Mouse (Mus musculus) right cerebral cortex, postnatal 25 days (tissue): Measurements from ENCODE around the gene Mob3c.

ENCODE experiments used
- DNase-seq: peaks from one replicate; pipeline ENCODE4 v3.0.0; 2022

Mob3c gene

GRCm38 (mm10) chr4:115827888-115828571, at the start of gene Mob3c:
Mob3c (plus strand) TSS chr4:115828092.
- peak; percentile 58 for DNase-seq

GRCm38 (mm10) chr4:115780269-115780668, 47.6 kb upstream of the Mob3c start:
- DNase-seq: no peak

GRCm38 (mm10) chr4:115780918-115781317, 47.0 kb upstream of the Mob3c start, which contains the start of gene Tex38:
Tex38 (minus strand) TSS chr4:115781018.
- no peak for DNase-seq

- no peak for DNase-seq
Measured at GRCm38 (mm10) chr4:115782026-115782805, 45.7 kb upstream of the Mob3c start.

GRCm38 (mm10) chr4:115784769-115785510, 43.0 kb upstream of the Mob3c start, which contains the start of gene Atpaf1:
Atpaf1 (plus strand) TSS chr4:115784812.
- DNase-seq: peak; percentile 85

GRCm38 (mm10) chr4:115785511-115786034, 42.3 kb upstream of the Mob3c start:
- no peak for DNase-seq

GRCm38 (mm10) chr4:115790864-115791263, 37.0 kb upstream of the Mob3c start:
- DNase-seq: no peak

- no peak for DNase-seq
Measured at GRCm38 (mm10) chr4:115795360-115795759, 32.5 kb upstream of the Mob3c start.

GRCm38 (mm10) chr4:115799981-115800380, 27.9 kb upstream of the Mob3c start:
- no peak for DNase-seq

- no peak for DNase-seq
Measured at GRCm38 (mm10) chr4:115812326-115812725, 15.6 kb upstream of the Mob3c start.

- no peak for DNase-seq
Measured at GRCm38 (mm10) chr4:115815606-115816005, 12.3 kb upstream of the Mob3c start.

- no peak for DNase-seq
Measured at GRCm38 (mm10) chr4:115820199-115820598, 7.7 kb upstream of the Mob3c start.

GRCm38 (mm10) chr4:115820944-115821343, 6.9 kb upstream of the Mob3c start:
- no peak for DNase-seq

GRCm38 (mm10) chr4:115821431-115821830, 6.5 kb upstream of the Mob3c start:
- DNase-seq: no peak

GRCm38 (mm10) chr4:115821928-115822327, 6.0 kb upstream of the Mob3c start:
- no peak for DNase-seq

GRCm38 (mm10) chr4:115824178-115824577, 3.7 kb upstream of the Mob3c start:
- no peak for DNase-seq

GRCm38 (mm10) chr4:115825271-115825670, 2.6 kb upstream of the Mob3c start:
- no peak for DNase-seq

GRCm38 (mm10) chr4:115827066-115827465, 826 bp upstream of the Mob3c start:
- no peak for DNase-seq

- no peak for DNase-seq
Measured at GRCm38 (mm10) chr4:115827535-115827887, 381 bp upstream of the Mob3c start.

GRCm38 (mm10) chr4:115828572-115828902, 645 bp downstream of the Mob3c start:
- DNase-seq: no peak

GRCm38 (mm10) chr4:115830491-115830890, 2.6 kb downstream of the Mob3c start:
- DNase-seq: no peak

GRCm38 (mm10) chr4:115831221-115831620, 3.3 kb downstream of the Mob3c start:
- no peak for DNase-seq

GRCm38 (mm10) chr4:115832040-115832439, 4.1 kb downstream of the Mob3c start:
- DNase-seq: no peak
